Mouse (Mus musculus) cerebellum, adult (tissue): ENCODE data around the gene Ap2a2.
"Not testable (repeated sequence)": the region's sequence is repeated elsewhere in the genome, so short reads cannot be mapped to it uniquely, and the experiment has no call there.

ENCODE experiments used
- ATAC-seq: cut with Nextera tagmentation; 2 replicates; pipeline ENCODE4 v1.9.2; 2017; ENCODE audit warnings: mild to moderate bottlenecking, moderate library complexity, mixed read lengths; ENCODE audit not compliant: insufficient number of reproducible peaks, low FRiP score, low TSS enrichment

The Ap2a2 gene

GRCm38 (mm10) chr7:141647083-141647482 lies 85.1 kb downstream of the Ap2a2 start:
- no peak for ATAC-seq

- ATAC-seq = no peak
Measured at GRCm38 (mm10) chr7:141647815-141648214, 85.8 kb downstream of the Ap2a2 start.

GRCm38 (mm10) chr7:141652191-141652590 lies 90.2 kb downstream of the Ap2a2 start:
- ATAC-seq = no peak

- ATAC-seq = no peak
Measured at GRCm38 (mm10) chr7:141660346-141660745, 98.4 kb downstream of the Ap2a2 start.

GRCm38 (mm10) chr7:141661481-141661880 lies 99.5 kb downstream of the Ap2a2 start:
- no peak for ATAC-seq

GRCm38 (mm10) chr7:141662223-141662622 lies 100.2 kb downstream of the Ap2a2 start:
- ATAC-seq = no peak

GRCm38 (mm10) chr7:141666190-141666589 lies 104.2 kb downstream of the Ap2a2 start:
- ATAC-seq = no peak

- not testable (repeated sequence) for ATAC-seq
Measured at GRCm38 (mm10) chr7:141669097-141669496, 107.1 kb downstream of the Ap2a2 start.

GRCm38 (mm10) chr7:141670999-141671398 lies 109.0 kb downstream of the Ap2a2 start:
- no peak for ATAC-seq

GRCm38 (mm10) chr7:141671626-141672291 lies 109.8 kb downstream of the Ap2a2 start:
- no peak for ATAC-seq

- no peak for ATAC-seq
Measured at GRCm38 (mm10) chr7:141678922-141679321, 116.9 kb downstream of the Ap2a2 start.
